Mouse (Mus musculus) MEL (cell line): ENCODE data around the gene Il22ra1.

Source experiments
- CTCF ChIP-seq, 3 experiments: IDR thresholded peaks in 2 of 3; conservative IDR thresholded peaks in 1 of 3; 2 replicates each; pipeline ENCODE4 v1.5.1; 2011 to 2012; ENCODE audit warnings: low read length in 3 of 3, low read depth in 2 of 3, mild to moderate bottlenecking in 2 of 3, improper control_type of control experiment in 1 of 3, inconsistent platforms in 1 of 3, mixed read lengths in 1 of 3, moderate library complexity in 1 of 3; ENCODE audit not compliant: control insufficient read depth in 1 of 3, insufficient read depth in 1 of 3, poor library complexity in 1 of 3, severe bottlenecking in 1 of 3
- EP300 ChIP-seq, 2 experiments: IDR thresholded peaks; 2 replicates each; pipeline ENCODE4 v1.6.1; 2011; ENCODE audit warnings: improper control_type of control experiment in 2 of 2, low read length in 2 of 2, low read depth in 1 of 2, mild to moderate bottlenecking in 1 of 2
- KAT2A ChIP-seq: conservative IDR thresholded peaks from 2 replicates; pipeline ENCODE4 v1.6.1; 2012; ENCODE audit warnings: low read depth, low read length, improper control_type of control experiment, inconsistent platforms
- MXI1 ChIP-seq: IDR thresholded peaks from 2 replicates; pipeline ENCODE4 v1.6.1; 2011; ENCODE audit warnings: mild to moderate bottlenecking, low read depth, low read length, improper control_type of control experiment
- POLR2A ChIP-seq, 2 experiments: IDR thresholded peaks; 2 replicates each; pipeline ENCODE4 v1.6.1; 2011 to 2012; ENCODE audit warnings: low read length in 2 of 2, mild to moderate bottlenecking in 2 of 2, control low read depth in 1 of 2, improper control_type of control experiment in 1 of 2, low read depth in 1 of 2, moderate library complexity in 1 of 2; ENCODE audit not compliant: control insufficient read depth in 1 of 2, insufficient read depth in 1 of 2, poor library complexity in 1 of 2
- ZKSCAN1 ChIP-seq: IDR thresholded peaks from 2 replicates; pipeline ENCODE4 v1.6.1; 2012; ENCODE audit warnings: low read depth, mild to moderate bottlenecking, inconsistent platforms, low read length, improper control_type of control experiment, moderate library complexity
- ZMIZ1 ChIP-seq: IDR thresholded peaks from 2 replicates; pipeline ENCODE4 v1.6.1; 2012; ENCODE audit warnings: low read depth, mild to moderate bottlenecking, inconsistent platforms, low read length, improper control_type of control experiment, moderate library complexity

- TF ChIP-seq CTCF (IDR thresholded peaks at IDR 0.05 in 2 of 3, conservative IDR thresholded peaks at IDR 0.05 in 1 of 3; ENCODE audit: control insufficient read depth in 1 of 3, insufficient read depth in 1 of 3, low read depth in 2 of 3, low read length in 3 of 3, poor library complexity in 1 of 3, severe bottlenecking in 1 of 3) (no peak), ZKSCAN1 (no peak), KAT2A (no peak), MXI1 (no peak), EP300 (IDR thresholded peaks at IDR 0.05; ENCODE audit: low read depth in 1 of 2, low read length in 2 of 2) (no peak), POLR2A (IDR thresholded peaks at IDR 0.05; ENCODE audit: control insufficient read depth in 1 of 2, insufficient read depth in 1 of 2, low read depth in 1 of 2, low read length in 2 of 2, poor library complexity in 1 of 2) (no peak), ZMIZ1 (no peak)
These were observed 37.7 kb downstream of the Il22ra1 start for GRCm38 (mm10) chr4:135765707-135766106.
